Mouse (Mus musculus): Measurements from ENCODE around the gene Tspan11. TPM values are rescaled to one million over a fixed set of nuclear protein-coding genes. Genes with fewer than 3 reads are reported as not detected.

Gene Tspan11
- total RNA-seq, 2 experiments from 2014 or later, result 1.1 to 1.6 TPM

DNA sequence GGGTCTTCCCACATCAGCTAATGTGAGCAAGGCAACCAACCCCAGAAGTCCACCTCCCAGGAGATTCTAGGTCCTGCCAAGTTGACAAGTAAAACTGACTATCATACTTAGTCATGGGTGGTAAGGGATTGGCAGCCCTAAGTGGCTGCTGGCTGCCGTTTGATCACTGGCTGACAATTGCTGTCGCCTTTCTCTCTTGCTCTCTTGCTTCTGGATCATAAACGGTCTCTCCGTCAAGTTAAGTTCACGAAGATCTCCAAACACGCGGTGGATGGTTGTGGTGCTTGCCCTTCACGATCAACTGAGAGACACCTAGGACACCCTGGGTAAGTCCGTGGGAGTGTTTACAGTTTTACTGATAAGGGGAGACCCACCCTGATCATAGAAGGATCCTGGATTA is 11.0 kb upstream of the Tspan11 start:
- DNase-seq, result peak in 1 of 2 experiments; percentile 5
- intact Hi-C loops (cut with DNase I), result no loop called here

DNA sequence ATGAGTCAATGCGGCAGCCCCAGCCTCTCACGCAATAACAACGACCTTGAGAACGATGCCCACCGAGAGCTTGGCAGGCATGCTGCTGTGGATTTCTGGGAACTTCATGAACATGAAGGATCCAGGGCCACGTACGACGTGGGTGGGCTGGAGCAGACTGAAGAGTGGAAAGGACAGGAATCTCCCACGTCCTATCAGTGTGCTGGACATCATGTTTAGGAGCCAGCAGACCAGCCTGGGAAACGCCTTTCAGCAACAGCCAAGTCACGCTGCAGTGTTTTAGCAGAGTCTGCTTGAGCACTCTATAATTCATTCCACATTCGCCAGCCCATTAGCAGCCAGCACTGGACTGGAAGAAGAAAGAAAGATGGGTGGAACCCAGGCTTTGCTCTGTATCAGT is 10.4 kb upstream of the Tspan11 start:
- peak in 1 of 2 experiments; percentile 10 for DNase-seq
- intact Hi-C loops (cut with DNase I), result no loop called here

DNA sequence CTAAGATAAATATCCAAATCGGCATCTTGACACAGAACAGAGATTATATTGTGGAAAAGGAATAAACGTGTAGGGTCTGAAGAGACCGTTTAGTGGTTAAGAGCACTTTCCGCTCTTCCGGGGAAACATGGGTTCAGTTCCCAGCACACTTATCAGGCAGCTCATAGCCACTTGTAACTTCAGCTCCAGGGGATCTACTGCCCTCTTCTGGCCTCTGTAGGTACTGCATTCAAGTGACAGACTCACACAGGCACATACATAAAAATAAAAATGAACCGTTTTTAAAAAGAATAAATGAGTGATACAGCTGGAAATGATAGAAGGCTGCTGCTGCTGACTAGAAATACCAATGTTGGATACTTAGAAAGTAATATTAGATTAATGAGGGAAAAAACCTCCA is 7.9 kb upstream of the Tspan11 start:
- intact Hi-C loops (cut with DNase I), result no loop called here
- DNase-seq, result no peak

DNA sequence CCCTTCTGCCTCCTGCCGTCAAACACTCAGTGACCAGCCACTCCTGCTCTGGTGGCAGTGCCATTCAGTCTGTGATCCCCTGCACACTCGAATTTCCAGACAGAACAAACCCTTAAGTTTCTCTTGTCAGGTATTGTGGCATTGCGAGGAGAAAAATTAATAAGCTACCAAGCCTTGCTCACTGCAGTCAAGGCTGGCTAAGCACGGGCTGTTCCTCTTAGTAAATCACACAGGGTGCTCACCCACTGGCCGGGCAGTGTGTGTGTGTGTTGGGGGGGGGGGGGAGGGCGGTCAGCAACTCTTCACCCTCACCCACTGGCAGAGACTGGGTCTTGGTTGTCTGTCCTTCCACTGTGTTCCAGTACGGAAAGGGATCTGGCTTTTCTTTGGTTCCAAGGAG is 473 bp upstream of the Tspan11 start:
- intact Hi-C loops (cut with DNase I), result no loop called here
- DNase-seq, result no peak

DNA sequence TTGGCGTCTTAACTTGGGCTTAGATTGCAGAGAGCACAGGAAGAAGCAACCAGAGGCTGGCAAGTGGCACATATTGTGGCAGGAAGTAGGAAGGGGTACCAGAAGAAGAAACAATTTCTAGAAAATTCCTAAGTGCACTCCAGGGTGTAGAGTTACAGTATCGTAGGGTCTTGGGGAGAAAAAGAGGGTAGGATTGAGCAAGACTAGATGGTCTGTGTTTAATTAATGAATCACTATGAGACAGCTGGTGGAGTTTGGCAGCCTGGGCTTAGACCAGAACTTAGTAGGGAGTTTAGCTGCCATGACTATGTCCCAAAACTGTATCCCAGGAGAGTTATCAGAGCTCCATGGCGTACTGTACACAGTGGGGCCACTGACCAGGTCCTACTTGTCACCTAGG is 1.2 kb downstream of the Tspan11 start:
- no peak for DNase-seq
- intact Hi-C loops (cut with DNase I), result no loop called here

DNA sequence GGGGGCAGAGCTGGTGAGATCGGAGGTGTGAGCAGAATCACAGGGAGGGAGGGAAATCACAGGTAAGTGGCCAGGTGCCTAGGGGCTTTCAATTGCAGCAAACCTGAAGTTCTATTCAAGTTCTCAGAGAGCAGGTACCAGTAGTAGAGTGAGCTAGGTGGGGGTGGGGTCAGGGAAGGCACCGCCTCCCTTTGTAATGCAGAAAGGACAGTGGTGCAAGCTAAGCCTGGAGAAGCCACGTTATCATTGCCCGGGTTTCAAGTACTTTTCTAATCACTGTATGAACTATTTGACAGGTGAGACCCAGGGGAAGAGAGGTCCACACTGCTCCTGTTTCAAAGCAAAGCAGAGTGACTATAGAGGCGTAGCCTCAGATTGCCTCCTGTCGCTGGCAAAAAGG is 6.2 kb downstream of the Tspan11 start:
- intact Hi-C loops (cut with DNase I), result no loop called here
- no peak for DNase-seq

DNA sequence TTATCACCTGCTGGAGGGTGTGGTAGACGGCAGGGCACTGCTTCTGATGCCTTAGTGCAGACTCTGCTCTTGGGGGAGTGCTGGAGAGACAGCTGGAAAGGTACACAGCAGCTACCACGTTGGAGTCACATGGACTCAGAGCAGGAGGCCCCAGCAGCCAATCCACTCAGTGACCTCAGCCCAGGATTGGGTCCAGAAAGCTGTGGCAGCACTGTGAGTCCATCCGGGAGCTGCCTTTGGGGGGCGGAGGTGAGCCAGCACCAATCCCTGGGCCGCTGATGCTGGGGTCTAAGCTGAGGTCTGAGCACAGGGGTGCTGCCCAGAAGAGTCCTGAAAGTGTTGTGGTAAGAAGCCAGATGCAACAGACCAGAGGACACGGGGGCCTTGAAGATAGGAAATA is 7.6 kb downstream of the Tspan11 start:
- no peak for DNase-seq
- intact Hi-C loops (cut with DNase I), result no loop called here

DNA sequence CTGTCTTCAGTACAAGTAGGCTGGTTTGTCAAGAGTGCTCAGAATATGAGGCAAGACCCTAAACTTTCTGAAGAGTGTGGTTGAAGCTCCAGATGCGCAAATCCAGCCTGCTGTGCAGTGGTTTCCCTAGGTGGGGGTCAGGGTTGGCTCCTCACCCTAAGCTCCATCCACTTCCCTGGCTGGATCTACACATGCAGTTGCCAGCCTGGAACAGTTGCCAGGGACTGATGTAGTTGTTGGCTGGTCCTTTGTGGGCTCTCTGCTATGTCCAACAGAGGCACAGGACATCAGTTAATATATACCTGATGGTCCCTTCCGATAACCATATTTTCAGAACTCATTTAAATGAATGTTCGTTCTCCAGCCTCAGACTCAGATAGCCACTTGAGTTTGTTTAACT is 9.0 kb downstream of the Tspan11 start:
- DNase-seq, result no peak
- intact Hi-C loops (cut with DNase I), result no loop called here

DNA sequence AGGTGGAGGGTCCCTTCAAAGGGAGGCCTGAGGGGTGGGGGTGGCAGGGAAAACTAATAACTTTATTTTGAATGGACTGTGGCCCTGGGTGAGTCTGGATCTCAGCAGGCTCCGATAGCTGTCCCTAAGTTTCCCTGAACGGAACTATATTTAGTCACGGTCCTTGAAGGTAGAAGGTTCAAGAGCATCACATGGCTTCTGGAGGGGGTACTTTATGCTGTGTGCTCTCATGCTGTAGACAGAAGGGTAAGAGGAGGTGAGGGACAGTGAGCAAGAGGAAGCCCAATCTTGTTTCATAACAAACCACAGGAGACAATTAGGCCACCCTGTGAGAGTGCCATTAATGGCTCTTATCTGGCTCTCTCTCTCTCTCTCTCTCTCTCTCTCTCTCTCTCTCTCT is 10.0 kb downstream of the Tspan11 start:
- intact Hi-C loops (cut with DNase I), result no loop called here
- no peak for DNase-seq

DNA sequence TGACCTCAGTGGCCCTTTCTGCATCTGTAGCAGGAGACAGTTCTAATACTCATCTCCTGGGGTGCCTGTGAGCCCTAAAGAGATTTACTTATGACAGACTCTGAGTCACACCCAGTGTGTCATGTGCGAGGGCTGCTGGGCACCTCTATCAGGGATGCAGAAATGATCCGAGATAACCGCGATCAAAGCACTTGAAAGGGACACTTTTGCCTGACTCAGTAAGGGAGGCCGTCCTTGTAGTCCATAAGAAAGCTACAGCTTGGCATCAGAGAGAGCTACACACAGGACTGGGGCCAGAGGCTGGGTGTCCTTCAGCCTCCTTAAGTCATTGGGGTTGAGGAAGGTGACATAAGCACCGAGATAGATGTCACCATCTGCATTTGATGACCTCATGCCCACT is 12.7 kb downstream of the Tspan11 start:
- DNase-seq, result no peak
- intact Hi-C loops (cut with DNase I), result no loop called here

DNA sequence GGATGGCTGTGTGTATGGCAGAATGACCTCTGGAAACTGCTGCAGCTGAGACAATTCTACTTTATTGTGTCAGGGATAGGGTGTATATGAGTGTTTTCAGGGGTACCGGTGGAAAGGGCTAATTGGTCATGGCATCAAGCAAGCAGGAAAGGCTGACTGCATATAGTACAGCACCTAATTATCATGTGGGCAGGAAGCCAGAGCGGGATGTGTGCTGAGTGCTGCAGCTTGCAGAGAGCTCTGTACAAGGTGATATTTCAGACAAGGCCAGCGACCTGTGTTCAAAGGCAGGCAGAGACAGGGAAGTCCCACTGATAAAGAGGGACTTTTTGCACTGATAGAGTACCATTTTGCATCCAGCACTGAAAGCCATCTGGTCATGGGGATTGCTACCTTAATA is 13.9 kb downstream of the Tspan11 start:
- DNase-seq, result no peak
- intact Hi-C loops (cut with DNase I), result no loop called here

DNA sequence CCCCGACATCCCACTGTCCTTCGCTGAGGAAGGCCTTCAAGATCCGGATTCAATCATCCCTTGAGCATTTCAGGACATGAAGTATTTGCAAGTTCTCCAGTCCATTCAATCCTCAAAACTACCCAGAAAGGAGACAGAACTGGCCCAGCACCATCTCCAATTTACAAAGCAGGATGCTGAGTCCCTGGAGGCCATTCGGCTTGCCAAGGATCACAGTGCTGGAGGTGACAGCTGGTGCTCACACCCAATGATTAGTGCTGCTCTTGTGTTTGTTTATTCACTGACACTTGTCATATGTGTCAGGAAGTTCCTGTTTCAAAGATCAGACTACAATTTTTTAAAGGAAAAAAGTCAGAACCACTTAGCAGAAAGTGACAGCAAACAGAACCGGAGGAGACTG is 14.3 kb downstream of the Tspan11 start:
- peak; percentile 34 to 60 for DNase-seq
- intact Hi-C loops (cut with DNase I), result no loop called here

DNA sequence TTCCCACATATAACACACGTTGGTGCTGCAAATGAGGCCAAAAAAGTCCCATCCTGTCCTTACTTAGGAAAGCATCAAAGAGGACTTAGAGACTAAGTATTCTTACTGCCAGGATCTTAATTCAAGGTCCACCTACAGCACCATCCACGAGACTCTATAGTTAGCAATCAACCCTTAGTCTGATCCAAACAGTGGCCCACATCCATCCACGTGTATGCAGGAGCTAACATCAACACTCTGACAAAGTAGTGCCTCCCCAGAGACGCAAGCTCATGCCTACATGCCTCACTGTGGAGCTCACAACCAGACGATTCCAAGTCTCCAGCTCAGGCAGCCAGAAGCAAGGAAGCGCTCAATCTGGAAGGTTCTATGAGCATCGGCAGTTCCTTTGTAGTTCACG is 15.2 kb downstream of the Tspan11 start:
- no peak for DNase-seq
- intact Hi-C loops (cut with DNase I), result no loop called here

DNA sequence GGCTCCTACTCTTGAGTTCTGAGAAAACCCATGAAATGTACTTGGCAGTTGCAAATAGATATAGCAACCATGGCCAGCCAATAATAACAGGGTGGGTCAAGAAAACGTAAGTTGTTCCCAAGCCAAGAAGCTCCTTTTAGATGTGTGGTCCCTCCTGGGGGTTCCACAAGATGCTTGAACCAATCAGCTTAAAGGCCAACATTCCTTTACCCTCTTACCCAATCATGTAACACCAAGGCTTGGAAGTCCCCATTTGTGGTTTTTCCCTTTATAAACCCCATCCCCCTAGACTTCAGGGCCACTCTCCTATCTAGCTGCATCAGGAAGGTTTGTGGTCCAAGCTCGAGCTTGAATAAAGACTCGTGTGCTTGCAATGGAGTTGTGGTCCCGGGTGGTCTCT is 23.2 kb downstream of the Tspan11 start:
- intact Hi-C loops (cut with DNase I), result no loop called here
- DNase-seq, result no peak

DNA sequence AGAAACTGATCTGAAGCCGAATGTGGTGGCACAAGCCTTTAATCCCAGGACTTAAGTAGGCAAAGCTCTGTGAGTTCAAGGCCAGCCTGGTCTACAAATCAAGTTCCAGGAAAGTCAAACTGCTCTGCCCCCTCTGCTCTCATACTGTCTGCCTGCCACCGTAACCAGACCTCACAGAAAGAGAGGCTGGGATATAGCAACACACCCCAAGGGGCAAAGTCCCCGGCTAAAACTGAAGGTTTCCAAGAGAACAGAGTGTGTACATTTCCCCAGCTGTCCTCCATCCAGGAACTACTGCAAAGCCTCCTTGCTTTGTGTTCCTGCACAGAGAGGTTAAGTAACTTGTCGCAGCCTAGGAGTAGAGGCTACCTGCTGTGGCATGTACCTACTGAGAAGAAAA is 24.3 kb downstream of the Tspan11 start:
- no peak for DNase-seq

DNA sequence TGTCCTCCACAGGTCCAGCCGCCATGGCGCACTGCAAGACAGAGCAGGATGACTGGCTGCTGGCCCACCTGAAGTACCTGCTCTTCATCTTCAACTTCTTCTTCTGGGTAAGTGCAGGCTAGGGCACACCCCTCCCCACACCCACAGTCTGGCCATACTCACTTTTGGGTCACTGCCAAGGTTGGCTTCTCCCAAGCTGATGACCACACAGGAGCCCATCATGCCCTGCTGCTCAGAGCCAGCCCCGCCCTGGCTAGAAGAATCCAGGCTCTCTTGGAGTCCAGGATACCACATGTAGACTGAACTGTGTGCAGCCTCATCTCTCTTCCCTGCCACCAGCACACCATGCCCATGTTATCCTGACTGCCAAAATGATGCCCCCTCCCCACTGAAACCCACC is 25.5 kb downstream of the Tspan11 start:
- no peak for DNase-seq
- intact Hi-C loops (cut with DNase I), result no loop called here

More for the DNA sequence above, 24.3 kb downstream of the Tspan11 start:
- intact Hi-C loops (cut with DNase I), result no loop called here

DNA sequence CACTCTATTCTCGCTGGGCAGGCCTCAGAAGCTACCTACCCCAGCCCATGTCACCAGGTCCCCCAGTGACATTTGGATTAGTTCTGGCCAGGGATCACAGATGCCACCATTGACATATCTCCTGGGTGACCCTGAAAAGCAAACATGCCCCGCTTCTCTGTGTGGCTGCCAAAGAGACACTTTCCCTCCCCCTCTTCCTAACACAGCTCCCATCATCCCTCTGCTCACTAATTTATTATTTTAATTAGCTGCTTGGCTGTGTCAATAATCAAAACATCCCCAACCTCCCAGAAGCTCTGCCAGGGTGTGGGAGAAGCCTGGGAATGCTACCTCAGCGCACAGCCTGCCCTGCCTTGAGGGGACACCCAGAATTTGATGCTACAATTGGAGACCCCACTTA is 29.6 kb downstream of the Tspan11 start:
- DNase-seq, result no peak
- intact Hi-C loops (cut with DNase I), result no loop called here

DNA sequence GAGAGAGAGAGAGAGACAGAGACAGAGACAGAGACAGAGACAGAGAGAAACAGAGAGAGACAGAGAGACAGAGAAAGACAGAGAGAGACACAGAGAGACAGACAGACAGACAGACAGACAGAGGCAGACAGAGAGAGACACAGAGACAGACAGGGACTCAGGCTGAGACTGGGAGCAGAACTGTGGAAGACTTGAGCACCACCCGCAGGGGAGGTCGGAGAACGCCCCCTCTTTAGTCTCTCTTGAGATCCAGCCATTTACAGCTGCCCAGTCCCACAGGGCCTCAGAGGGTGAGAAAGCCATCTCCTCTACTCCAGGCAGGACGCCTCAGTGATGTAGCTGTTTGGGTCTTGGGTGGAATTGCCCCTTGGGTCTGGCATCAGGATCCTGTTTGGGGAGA is 30.3 kb downstream of the Tspan11 start:
- no peak for DNase-seq
- intact Hi-C loops (cut with DNase I), result no loop called here

DNA sequence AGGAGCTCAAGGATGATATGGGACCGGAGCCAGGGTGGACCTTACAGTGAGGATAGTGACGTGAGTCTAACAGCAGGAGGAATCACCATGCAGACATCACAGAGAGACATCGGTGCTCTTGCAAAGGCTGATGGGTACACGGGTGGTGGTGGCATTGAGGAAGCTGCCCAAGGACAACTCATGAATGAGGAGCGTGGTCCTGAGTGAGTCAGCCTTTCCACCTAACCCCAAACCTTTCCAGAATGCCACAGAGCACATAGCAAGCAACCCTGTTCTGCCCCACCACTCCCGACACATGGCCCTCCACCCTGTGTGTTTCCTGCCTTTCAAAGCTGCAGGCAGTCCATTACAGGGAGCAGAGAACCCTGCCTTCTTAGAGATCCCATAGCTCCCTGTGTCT is 32.1 kb downstream of the Tspan11 start:
- intact Hi-C loops (cut with DNase I), result no loop called here
- DNase-seq, result no peak

DNA sequence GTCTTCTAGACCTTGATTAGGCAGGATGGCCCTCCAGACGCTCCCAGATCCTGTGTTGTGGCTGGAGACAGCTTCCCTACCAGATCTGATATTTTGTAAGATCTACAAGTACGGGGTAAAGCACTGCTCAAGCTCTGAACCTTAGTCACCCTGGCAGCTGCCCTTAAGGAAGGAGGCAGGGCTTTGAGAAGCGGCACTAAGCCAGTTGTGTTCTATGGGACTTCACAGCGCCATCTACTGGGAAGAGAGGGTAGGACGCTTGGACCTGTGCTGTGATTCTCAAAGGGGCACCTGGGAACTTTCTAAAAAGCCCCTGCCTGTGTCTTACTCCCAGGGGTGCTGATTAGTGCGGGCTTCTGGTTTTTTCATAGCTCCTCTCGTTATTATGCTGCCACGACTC is 33.3 kb downstream of the Tspan11 start:
- intact Hi-C loops (cut with DNase I), result loop anchor here (2.0 to 5.0 kb wide), 2 partner anchors 302 to 378 kb away; no protein-coding TSS in a partner anchor
- DNase-seq, result peak; percentile 82 to 84

DNA sequence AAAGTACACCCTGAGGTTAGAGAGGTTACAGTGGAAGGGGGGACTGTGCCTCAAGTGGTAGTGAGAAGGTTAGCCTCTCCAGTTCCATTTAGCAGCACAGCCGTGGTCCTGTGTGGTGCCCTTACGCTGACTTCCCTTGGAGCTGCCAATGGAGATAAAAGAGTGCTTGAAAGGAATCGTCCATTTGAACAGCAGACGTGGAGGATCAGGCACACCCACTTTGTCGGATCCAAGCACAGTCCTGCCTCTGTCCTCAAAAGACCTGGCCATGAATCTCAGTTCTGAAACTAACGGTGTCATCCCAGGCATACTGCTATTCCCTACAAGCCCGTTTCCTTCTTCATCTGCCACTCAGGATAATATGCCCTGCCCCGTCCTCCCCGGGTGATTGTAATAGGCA is 34.6 kb downstream of the Tspan11 start:
- intact Hi-C loops (cut with DNase I), result loop anchor here (2.0 to 5.0 kb wide), 2 partner anchors 303 to 380 kb away; no protein-coding TSS in a partner anchor
- no peak for DNase-seq

DNA sequence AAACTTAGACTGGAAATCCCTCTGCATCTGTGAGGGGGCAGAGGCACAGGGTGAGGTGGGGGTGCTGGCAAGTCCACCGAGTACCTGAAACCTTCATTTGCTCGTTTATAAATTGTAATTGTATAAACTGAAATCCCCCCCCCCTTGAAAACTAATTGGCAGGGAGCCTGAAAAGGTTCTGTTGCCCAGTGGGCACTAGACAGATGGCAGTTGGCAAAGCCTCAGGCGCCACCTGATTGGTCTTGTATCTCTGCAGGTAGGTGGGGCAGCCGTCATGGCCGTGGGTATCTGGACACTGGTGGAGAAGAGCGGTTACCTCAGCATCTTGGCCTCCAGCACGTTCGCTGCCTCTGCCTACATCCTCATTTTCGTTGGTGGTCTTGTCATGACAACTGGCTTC is 35.9 kb downstream of the Tspan11 start:
- no peak for DNase-seq
- intact Hi-C loops (cut with DNase I), result loop anchor here (5.0 kb wide), 1 partner anchor 381 kb away; no protein-coding TSS in a partner anchor

DNA sequence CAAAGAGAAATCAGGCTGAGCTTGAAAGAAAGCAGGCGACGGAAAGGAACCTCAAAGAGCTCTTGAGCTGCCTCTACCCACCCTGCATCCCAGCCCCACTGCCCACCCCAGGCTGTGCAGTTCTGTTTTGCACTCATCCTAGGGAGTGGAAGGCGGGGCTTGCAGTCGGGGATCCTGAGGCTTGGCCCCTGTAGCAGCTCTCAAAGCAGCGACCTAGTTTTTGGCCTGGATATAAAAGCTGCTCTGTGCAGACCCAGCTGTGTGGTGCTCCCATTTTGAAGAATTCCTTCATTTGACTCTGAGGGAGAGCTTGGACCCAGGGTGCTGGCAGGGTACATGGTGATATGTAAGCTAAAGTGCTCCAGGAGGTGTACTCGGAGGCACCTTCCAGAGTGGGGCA is 37.4 kb downstream of the Tspan11 start:
- intact Hi-C loops (cut with DNase I), result loop anchor here (5.0 kb wide), 1 partner anchor 382 kb away; no protein-coding TSS in a partner anchor
- DNase-seq, result no peak

DNA sequence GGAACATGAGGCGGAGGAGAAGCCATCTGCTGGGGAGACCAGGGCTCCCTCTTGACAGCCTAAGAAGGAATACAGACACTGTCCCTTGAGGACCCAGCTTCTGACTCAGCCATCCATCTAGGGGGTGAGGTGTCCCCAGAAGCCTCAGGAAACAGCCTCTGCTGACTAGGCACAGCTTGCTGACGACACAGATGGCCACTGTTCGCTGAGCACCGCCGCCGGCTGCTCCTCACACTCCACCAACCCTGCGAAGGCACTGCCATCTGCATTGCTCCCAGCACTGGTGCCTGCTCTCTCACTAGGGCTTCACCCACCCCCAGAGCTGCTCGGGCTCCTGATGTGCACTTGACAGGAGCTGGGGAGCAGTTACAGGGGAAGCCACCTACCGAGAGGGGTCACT is 38.5 kb downstream of the Tspan11 start:
- intact Hi-C loops (cut with DNase I), result no loop called here
- DNase-seq, result no peak
